Mouse (Mus musculus): ENCODE data around the gene Rnf150.

DNA sequence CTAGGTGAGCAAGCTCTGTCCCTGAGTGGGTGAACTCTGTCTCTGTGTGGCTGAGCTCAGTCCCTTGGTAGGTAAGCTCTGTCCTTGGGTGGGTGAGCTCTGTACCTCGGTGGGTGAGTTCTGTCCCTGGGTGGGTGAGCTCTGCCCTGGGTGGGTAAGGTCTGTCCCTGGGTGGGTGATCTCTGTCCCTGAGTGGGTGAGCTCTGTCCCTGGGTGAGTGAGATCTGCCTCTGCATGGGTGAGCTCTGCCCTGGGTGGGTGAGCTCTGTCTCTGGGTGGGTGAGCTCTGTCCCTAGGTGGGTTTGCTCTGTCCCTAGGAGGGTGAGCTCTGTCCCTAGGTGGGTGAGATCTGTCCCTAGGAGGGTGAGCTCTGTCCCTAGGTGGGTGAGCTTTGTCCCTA lies 213.5 kb downstream of the Rnf150 start:
- no peak for TF ChIP-seq CTCF (IDR thresholded peaks at IDR 0.05; ENCODE audit: extremely low read depth, insufficient read depth, insufficient read length, insufficient replicate concordance)
- no peak for TF ChIP-seq POLR2A (IDR thresholded peaks at IDR 0.05; ENCODE audit: low read depth, low read length)

All from spleen, adult 2 months (tissue).